Mouse (Mus musculus): ENCODE results near the gene Praf2.
"Not testable (repeated sequence)": the region's sequence is repeated elsewhere in the genome, so short reads cannot be mapped to it uniquely, and the experiment has no call there.

The Praf2 gene

GRCm38 (mm10) chrX:7728215-7728921 is at the start of gene Praf2:
Gene Praf2 (plus strand): TSS chrX:7728439.
- peak; percentile 72 for DNase-seq

DNA sequence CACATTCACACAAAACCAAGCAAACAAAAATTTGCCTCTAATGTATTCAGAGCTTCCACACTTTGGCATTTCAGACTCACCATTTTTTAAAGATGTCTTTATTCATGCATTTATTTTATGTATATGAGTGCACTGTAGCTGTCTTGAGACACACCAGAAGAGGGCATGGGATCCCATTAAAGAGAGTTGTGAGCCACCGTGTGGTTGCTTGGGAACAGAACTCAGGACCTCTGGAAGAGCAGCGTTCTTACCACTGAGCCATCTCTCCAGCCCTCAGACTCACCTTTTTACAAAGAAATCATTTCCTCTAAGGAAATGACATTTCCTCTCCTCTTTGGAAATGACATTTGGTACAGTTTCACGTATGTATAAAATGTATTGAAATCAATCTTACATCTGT is 49.3 kb upstream of the Praf2 start:
- no peak for DNase-seq

- peak; percentile 88 for DNase-seq
These were observed 48.7 kb upstream of the Praf2 start for GRCm38 (mm10) chrX:7679405-7680056.

GRCm38 (mm10) chrX:7680057-7680412 is 48.2 kb upstream of the Praf2 start:
- DNase-seq: no peak

GRCm38 (mm10) chrX:7680864-7681263 is 47.4 kb upstream of the Praf2 start, which contains the start of gene Magix:
Gene Magix (minus strand): TSS chrX:7681251.
- no peak for DNase-seq

- DNase-seq: no peak
These were observed 39.9 kb upstream of the Praf2 start for GRCm38 (mm10) chrX:7688321-7688720.

DNA sequence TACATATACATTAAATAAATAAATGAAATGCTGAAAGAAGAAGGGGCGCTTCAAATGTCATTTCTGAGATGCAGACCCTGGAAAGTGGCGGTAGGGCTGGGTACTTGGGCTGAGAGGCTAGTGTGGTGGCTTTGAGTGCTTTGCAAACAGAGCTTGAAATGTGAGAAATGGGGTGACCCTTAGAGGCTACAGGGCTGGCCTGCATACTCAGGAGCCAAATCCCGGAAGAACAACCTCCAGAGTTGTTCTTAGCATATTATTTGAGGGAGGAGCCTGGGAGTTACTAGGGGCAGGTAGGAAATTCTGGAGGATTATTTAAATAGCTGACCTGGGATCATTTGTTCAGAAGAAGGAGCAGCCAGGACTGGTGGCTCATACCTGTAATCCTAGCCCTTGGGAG is 37.8 kb upstream of the Praf2 start:
- DNase-seq: no peak

GRCm38 (mm10) chrX:7692862-7693261 is 35.4 kb upstream of the Praf2 start:
- DNase-seq: peak; percentile 49

DNA sequence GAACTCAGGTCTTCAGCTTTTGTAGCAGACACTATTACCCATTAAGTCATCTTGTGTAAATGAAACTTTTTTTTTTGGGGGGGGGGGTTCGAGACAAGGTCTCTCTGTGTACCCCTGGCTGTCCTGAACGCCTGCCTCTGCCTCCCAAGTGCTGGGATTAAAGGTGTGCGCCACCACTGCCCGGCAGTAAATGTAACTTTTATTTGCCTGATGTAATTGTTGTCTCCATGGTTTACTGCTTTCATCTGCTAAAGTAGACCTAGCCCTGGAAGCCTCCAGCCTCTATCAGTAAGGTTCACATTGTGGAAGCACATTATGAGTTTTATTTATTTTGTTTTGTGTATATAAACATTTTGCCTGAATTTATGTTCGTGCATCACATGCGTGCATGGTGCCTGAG is 31.7 kb upstream of the Praf2 start:
- DNase-seq: no peak

DNA sequence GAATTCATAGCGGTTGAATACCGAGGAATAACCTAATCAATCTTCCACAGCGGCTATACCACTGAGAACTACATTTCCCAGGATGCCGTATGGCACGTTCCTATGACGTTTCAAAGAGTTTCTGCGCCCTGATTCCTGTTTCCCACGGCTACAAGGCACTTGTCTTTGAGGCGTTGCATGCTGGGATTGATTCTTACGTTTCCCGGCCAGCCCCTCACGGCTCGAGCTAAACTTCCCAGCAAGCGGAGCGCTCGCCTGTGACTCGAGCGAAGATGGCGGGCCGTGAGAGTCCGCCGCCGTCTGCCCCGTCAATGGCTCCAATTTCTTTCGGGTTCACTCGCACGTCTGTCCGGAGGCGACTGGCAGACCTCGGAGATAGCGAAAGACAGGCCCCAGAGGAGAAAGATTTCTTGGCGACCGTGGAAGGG is 31.3 kb upstream of the Praf2 start, which contains the start of gene Gpkow:
Gene Gpkow (plus strand): TSS at position 178 of the 428 bp plus-strand sequence.
- DNase-seq: peak; percentile 77

- DNase-seq: not testable (repeated sequence)
These were observed 14.5 kb upstream of the Praf2 start for GRCm38 (mm10) chrX:7713764-7714134.

GRCm38 (mm10) chrX:7714135-7714899 is 13.9 kb upstream of the Praf2 start, which contains the start of gene Wdr45:
Gene Wdr45 (plus strand): TSS chrX:7714333.
- peak; percentile 91 for DNase-seq

GRCm38 (mm10) chrX:7716058-7716457 is 12.2 kb upstream of the Praf2 start:
- DNase-seq: not testable (repeated sequence)

GRCm38 (mm10) chrX:7721514-7722281 is 6.5 kb upstream of the Praf2 start, which contains the start of gene Gm45208:
Gene Gm45208 (plus strand): TSS chrX:7722245.
- peak; percentile 73 for DNase-seq

DNA sequence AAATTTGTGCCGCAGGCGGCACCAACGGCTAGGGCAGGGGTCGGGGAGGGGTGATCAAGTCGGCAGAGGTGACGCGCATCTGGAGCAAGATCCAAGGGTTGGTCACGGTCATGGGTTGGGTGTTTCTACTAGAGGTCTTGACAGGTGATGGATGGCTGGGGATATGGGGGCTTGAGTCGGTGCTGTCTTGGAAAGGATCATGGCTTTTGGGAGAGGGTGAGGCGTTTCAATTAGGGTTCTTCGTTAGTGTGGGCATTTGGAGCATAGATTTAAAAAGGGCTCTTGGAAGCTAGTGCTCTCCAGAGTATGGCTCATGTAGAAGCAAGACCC is 6.0 kb upstream of the Praf2 start:
- DNase-seq: no peak

- no peak for DNase-seq
These were observed 5.5 kb upstream of the Praf2 start for GRCm38 (mm10) chrX:7722691-7723090.

- DNase-seq: no peak
These were observed 4.1 kb upstream of the Praf2 start for GRCm38 (mm10) chrX:7724135-7724534.

GRCm38 (mm10) chrX:7725841-7726240 is 2.4 kb upstream of the Praf2 start:
- no peak for DNase-seq

GRCm38 (mm10) chrX:7727176-7727575 is 1.1 kb upstream of the Praf2 start:
- DNase-seq: no peak

GRCm38 (mm10) chrX:7728922-7729265 is 655 bp downstream of the Praf2 start:
- DNase-seq: no peak

- DNase-seq: peak; percentile 84
These were observed 5.4 kb downstream of the Praf2 start for GRCm38 (mm10) chrX:7733571-7734156.

DNA sequence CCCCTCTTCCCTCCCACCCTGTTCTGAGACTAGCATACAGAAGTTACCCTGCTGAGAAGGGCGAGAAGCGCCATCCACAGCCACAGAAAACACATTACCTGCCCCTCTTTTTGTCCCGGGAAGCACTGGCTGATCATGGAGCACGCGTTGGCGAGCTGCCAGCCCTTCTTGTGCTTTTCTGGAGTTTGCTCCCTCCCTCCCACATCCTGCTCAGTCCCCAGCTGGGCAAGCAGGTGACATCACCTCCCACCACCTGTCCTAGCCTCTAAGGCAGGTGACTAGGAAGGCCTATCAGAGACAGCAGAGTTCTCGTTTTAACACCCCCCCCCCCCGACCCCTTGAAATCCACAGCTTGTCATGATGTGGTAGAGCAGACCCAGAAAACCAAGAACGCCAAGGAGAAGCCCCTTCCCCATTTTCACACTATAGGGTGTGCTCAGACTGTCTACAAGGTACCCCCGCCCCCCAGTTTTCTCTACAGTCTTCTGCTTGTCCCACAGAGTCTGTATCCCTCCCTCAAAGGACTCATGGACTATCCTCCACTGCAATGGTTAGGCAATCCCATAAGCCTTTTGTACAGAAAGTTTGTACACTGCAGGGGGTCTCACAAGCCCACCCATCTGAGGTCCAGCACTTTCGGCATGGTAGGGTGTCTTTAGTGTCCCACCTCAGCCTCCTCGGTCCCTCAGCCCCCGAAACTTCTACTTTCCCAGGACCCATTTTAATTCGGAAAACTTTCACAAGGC is 11.3 kb downstream of the Praf2 start:
- no peak for DNase-seq
